Mouse (Mus musculus) heart, postnatal 0 days (tissue): Measurements from ENCODE around the gene Dynll1.

ENCODE experiments used
- CTCF ChIP-seq: IDR thresholded peaks from 2 replicates; pipeline ENCODE4 v1.5.1; 2016; ENCODE audit warnings: antibody characterized with exemption, control low read depth, low read depth
- EP300 ChIP-seq: IDR thresholded peaks from 2 replicates; pipeline ENCODE4 v1.6.1; 2016; ENCODE audit warnings: antibody characterized with exemption, low read depth

- no peak for TF ChIP-seq CTCF
- no peak for TF ChIP-seq EP300
Measured at GRCm38 (mm10) chr5:115294173-115294572, 6.6 kb downstream of the Dynll1 start.
